Mouse (Mus musculus): ENCODE results near the gene Nthl1. TPM values are rescaled to one million over a fixed set of nuclear protein-coding genes. Genes with fewer than 3 reads are reported as not detected.

Nthl1 gene
- total RNA-seq, 2 experiments from 2014 or later = 3.9 to 6.9 TPM

Small RNA genes within 50 kb of the gene (microRNA-seq; reads per million reads assigned to microRNA genes)
- gene Gm24589 = 5.1 to 9.3 reads per million in 2 experiments

Other genes with a start within 250 kb of the Nthl1 start
- gene Rnps1, start 218.1 kb upstream of the Nthl1 start, total RNA-seq (2021) = 100 to 1,000 TPM; 123 to 127 TPM
- 10 to 100 TPM; 29.2 to 30.2 TPM for gene Eci1, start 206.0 kb upstream of the Nthl1 start, total RNA-seq (2021)
- gene Dnase1l2, start 189.6 kb upstream of the Nthl1 start, total RNA-seq (2021) = 10 to 100 TPM; 11.0 to 14.2 TPM
- 10 to 100 TPM; 30.3 to 42.7 TPM for gene E4f1, start 162.4 kb upstream of the Nthl1 start, total RNA-seq (2021)
- 10 to 100 TPM; 62.3 to 66.4 TPM for gene Pgp, start 162.3 kb upstream of the Nthl1 start, total RNA-seq (2021)
- gene Bricd5, start 158.8 kb upstream of the Nthl1 start, total RNA-seq (2021) = 1 to 10 TPM; 1.9 to 2.6 TPM
- 10 to 100 TPM; 40.7 to 45.0 TPM for gene Mlst8, start 153.6 kb upstream of the Nthl1 start, total RNA-seq (2021)
- 100 to 1,000 TPM; 158 to 160 TPM for gene Caskin1, start 144.1 kb upstream of the Nthl1 start, total RNA-seq (2021)
- 10 to 100 TPM; 86.7 to 95.1 TPM for gene Traf7, start 104.7 kb upstream of the Nthl1 start, total RNA-seq (2021)
- gene Rab26, start 98.5 kb upstream of the Nthl1 start, total RNA-seq (2021) = 10 to 100 TPM; 72.9 to 76.8 TPM
- 10 to 100 TPM; 84.9 to 95.3 TPM for gene Pkd1, start 82.8 kb upstream of the Nthl1 start, total RNA-seq (2021)
- 100 to 1,000 TPM; 181 to 184 TPM for gene Tsc2, start 50 bp upstream of the Nthl1 start, total RNA-seq (2021)
- 10 to 100 TPM; 41.1 to 43.3 TPM for gene Slc9a3r2, start 17.6 kb downstream of the Nthl1 start, total RNA-seq (2021)
- 1 to 10 TPM; 1.7 to 2.9 TPM for gene Npw, start 25.8 kb downstream of the Nthl1 start, total RNA-seq (2021)
- gene Zfp598, start 37.0 kb downstream of the Nthl1 start, total RNA-seq (2021) = 10 to 100 TPM; 38.2 to 43.5 TPM
- gene Syngr3, start 57.3 kb downstream of the Nthl1 start, total RNA-seq (2021) = 100 to 1,000 TPM; 152 to 165 TPM
- 10 to 100 TPM; 17.0 to 22.7 TPM for gene Gfer, start 63.5 kb downstream of the Nthl1 start, total RNA-seq (2021)
- gene Noxo1, start 63.6 kb downstream of the Nthl1 start, total RNA-seq (2021) = 1 to 10 TPM; 2.5 to 3.0 TPM
- 10 to 100 TPM; 26.1 to 29.4 TPM for gene Tbl3, start 75.0 kb downstream of the Nthl1 start, total RNA-seq (2021)
- gene Rnf151, start 85.4 kb downstream of the Nthl1 start, total RNA-seq (2021) = not detected
- 100 to 1,000 TPM; 326 to 349 TPM for gene Rps2, start 85.4 kb downstream of the Nthl1 start, total RNA-seq (2021)
- 100 to 1,000 TPM; 199 to 228 TPM for gene Ndufb10, start 91.8 kb downstream of the Nthl1 start, total RNA-seq (2021)
- under 1 TPM in 1 of 2 experiments, not detected in 1; 0.56 TPM for gene Rpl3l, start 95.1 kb downstream of the Nthl1 start, total RNA-seq (2021)
- gene Msrb1, start 104.0 kb downstream of the Nthl1 start, total RNA-seq (2021) = 10 to 100 TPM; 42.1 to 45.6 TPM
- gene Hs3st6, start 120.3 kb downstream of the Nthl1 start, total RNA-seq (2021) = not detected
- not detected for gene Meiob, start 171.6 kb downstream of the Nthl1 start, total RNA-seq (2021)
- 100 to 1,000 TPM; 131 to 134 TPM for gene Hagh, start 207.5 kb downstream of the Nthl1 start, total RNA-seq (2021)
- gene Fahd1, start 217.7 kb downstream of the Nthl1 start, total RNA-seq (2021) = 10 to 100 TPM; 18.3 to 23.0 TPM
- gene Igfals, start 233.3 kb downstream of the Nthl1 start, total RNA-seq (2021) = under 1 TPM in 1 of 2 experiments, not detected in 1; 0.33 TPM